Mouse (Mus musculus): ENCODE data around the gene Usp17ld. TPM values are rescaled to one million over a fixed set of nuclear protein-coding genes. Genes with fewer than 3 reads are reported as not detected.
"Not testable (repeated sequence)": the region's sequence is repeated elsewhere in the genome, so short reads cannot be mapped to it uniquely, and the experiment has no call there.

Gene Usp17ld
- total RNA-seq (2014; fragmentation: Nextera tagmentation) (not detected in 2 replicates), total RNA-seq (2017) (not detected in 2 replicates)

DNA sequence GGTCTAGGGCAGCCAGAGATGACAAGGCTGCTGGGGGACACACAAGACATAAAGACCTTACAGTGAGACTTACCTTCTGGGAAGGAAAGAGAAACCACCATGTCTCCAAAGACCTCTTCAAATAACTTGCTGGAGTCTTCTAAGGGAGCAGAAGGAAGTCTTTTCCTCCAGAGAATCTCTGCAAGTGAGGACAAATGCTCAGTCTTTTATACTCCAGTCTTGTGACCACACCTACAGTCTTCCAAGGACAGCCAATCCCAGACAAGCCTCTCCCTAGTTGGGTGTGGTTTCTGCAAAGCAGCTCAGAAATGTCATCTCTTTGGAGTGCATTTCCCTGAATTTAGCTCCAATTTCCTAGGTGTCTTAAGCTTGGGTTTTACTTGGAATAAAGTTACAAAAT, at the start of gene Usp17ld:
Usp17ld (minus strand) TSS at position 101 of the 400 bp plus-strand sequence.
- not testable (repeated sequence) for ATAC-seq (replicated peaks; ENCODE audit: low FRiP score, low TSS enrichment, poor library complexity, severe bottlenecking)

DNA sequence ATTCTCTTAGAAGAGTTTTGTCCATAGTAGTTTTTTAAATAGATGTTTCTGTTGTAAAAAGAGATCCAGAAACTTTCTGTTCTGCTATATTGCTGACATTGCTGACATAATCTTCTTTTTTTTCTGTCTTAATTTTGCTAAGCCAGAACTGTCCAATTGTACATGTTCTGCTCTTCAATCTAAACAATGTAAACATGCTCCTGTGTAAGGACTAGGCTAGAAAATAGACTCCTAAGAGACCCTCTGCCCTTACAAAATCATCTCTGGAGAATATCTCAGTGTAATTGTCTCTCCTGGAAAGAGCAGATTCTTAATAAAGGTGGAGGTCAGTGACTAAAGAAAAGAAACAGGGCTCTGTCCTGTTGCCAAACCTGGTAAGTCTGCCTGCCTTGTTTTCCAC, 35.6 kb downstream of the Usp17ld start, which contains the start of gene Olfr594:
Olfr594 (plus strand) TSS at position 301 of the 400 bp plus-strand sequence.
- no peak for ATAC-seq (replicated peaks; ENCODE audit: low FRiP score, low TSS enrichment, poor library complexity, severe bottlenecking)

DNA sequence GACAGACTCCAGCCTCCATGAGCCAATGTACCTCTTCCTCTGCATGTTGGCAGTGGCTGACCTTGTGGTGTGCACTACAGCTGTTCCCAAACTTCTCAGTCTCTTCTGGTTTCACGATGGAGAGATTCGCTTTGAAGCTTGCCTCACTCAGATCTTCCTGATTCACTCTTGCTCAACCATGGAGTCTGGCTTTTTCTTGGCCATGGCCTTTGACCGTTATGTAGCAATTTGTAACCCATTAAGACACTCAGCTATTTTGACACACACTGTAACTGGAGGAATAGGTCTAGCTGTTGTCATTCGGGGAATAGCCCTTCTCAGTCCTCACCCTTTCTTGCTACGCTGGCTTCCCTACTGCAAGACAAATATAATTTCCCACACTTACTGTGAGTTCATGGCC, 40.3 kb downstream of the Usp17ld start:
- not testable (repeated sequence) for ATAC-seq (replicated peaks; ENCODE audit: low FRiP score, low TSS enrichment, poor library complexity, severe bottlenecking)

DNA sequence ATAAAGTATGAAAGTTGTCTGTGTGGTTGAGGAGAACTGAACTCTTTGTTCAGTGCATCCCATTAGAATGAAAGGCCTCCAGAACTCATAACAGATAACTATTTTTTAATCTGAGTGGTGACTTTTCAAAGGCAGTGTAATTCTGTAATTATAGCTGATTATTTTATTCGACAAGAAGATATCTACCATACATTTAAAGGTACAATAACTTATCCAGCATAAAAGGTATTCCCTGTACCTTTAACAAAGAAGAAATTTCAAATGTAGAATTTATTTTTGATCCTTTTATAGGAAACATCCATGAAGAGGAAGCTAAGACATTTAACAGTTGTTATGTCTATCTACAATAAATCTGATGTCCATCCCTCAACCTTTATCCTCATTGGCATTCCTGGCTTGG, 40.7 kb downstream of the Usp17ld start, which contains the start of gene Olfr593:
Olfr593 (plus strand) TSS at position 301 of the 400 bp plus-strand sequence.
- ATAC-seq (replicated peaks; ENCODE audit: low FRiP score, low TSS enrichment, poor library complexity, severe bottlenecking): no peak

Other genes starting within 250 kb of the Usp17ld start
- not detected in 2 replicates for gene Olfr582, start 214.5 kb downstream of the Usp17ld start, total RNA-seq (2014; fragmentation: Nextera tagmentation)
- not detected in 2 replicates for gene Olfr582, start 214.5 kb downstream of the Usp17ld start, total RNA-seq (2017)
- gene Olfr583, start 201.2 kb downstream of the Usp17ld start, total RNA-seq (2014; fragmentation: Nextera tagmentation): not detected in 2 replicates
- gene Olfr583, start 201.2 kb downstream of the Usp17ld start, total RNA-seq (2017): not detected in 2 replicates
- gene Olfr584, start 170.6 kb downstream of the Usp17ld start, total RNA-seq (2014; fragmentation: Nextera tagmentation): not detected in 2 replicates
- gene Olfr584, start 170.6 kb downstream of the Usp17ld start, total RNA-seq (2017): not detected in 2 replicates
- not detected in 2 replicates for gene Olfr585, start 154.8 kb downstream of the Usp17ld start, total RNA-seq (2014; fragmentation: Nextera tagmentation)
- not detected in 2 replicates for gene Olfr585, start 154.8 kb downstream of the Usp17ld start, total RNA-seq (2017)
- gene Olfr586, start 126.9 kb downstream of the Usp17ld start, total RNA-seq (2014; fragmentation: Nextera tagmentation): not detected in 2 replicates
- gene Olfr586, start 126.9 kb downstream of the Usp17ld start, total RNA-seq (2017): not detected in 2 replicates
- not detected in 2 replicates for gene Olfr588-ps1, start 111.6 kb downstream of the Usp17ld start, total RNA-seq (2014; fragmentation: Nextera tagmentation)
- not detected in 2 replicates for gene Olfr588-ps1, start 111.6 kb downstream of the Usp17ld start, total RNA-seq (2017)
- gene Olfr589, start 96.1 kb downstream of the Usp17ld start, total RNA-seq (2014; fragmentation: Nextera tagmentation): not detected in 2 replicates
- not detected in 2 replicates for gene Olfr589, start 96.1 kb downstream of the Usp17ld start, total RNA-seq (2017)
- gene Olfr591, start 74.2 kb downstream of the Usp17ld start, total RNA-seq (2014; fragmentation: Nextera tagmentation): not detected in 2 replicates
- not detected in 2 replicates for gene Olfr591, start 74.2 kb downstream of the Usp17ld start, total RNA-seq (2017)
- gene Olfr592, start 67.7 kb downstream of the Usp17ld start, total RNA-seq (2014; fragmentation: Nextera tagmentation): not detected in 2 replicates
- not detected in 2 replicates for gene Olfr592, start 67.7 kb downstream of the Usp17ld start, total RNA-seq (2017)
- not detected in 2 replicates for gene Olfr593, start 40.6 kb downstream of the Usp17ld start, total RNA-seq (2014; fragmentation: Nextera tagmentation)
- gene Olfr593, start 40.6 kb downstream of the Usp17ld start, total RNA-seq (2017): not detected in 2 replicates
- gene Olfr594, start 35.5 kb downstream of the Usp17ld start, total RNA-seq (2014; fragmentation: Nextera tagmentation): not detected in 2 replicates
- gene Olfr594, start 35.5 kb downstream of the Usp17ld start, total RNA-seq (2017): not detected in 2 replicates
- gene Olfr596, start 53.1 kb upstream of the Usp17ld start, total RNA-seq (2014; fragmentation: Nextera tagmentation): not detected in 2 replicates
- gene Olfr596, start 53.1 kb upstream of the Usp17ld start, total RNA-seq (2017): not detected in 2 replicates
- gene Olfr597, start 63.8 kb upstream of the Usp17ld start, total RNA-seq (2014; fragmentation: Nextera tagmentation): not detected in 2 replicates
- not detected in 2 replicates for gene Olfr597, start 63.8 kb upstream of the Usp17ld start, total RNA-seq (2017)
- gene Olfr598, start 71.1 kb upstream of the Usp17ld start, total RNA-seq (2014; fragmentation: Nextera tagmentation): not detected in 2 replicates
- gene Olfr598, start 71.1 kb upstream of the Usp17ld start, total RNA-seq (2017): not detected in 2 replicates
- not detected in 2 replicates for gene Olfr599, start 83.4 kb upstream of the Usp17ld start, total RNA-seq (2014; fragmentation: Nextera tagmentation)
- not detected in 2 replicates for gene Olfr599, start 83.4 kb upstream of the Usp17ld start, total RNA-seq (2017)
- not detected in 2 replicates for gene Olfr600, start 97.2 kb upstream of the Usp17ld start, total RNA-seq (2014; fragmentation: Nextera tagmentation)
- not detected in 2 replicates for gene Olfr600, start 97.2 kb upstream of the Usp17ld start, total RNA-seq (2017)
- not detected in 2 replicates for gene Olfr601, start 110.2 kb upstream of the Usp17ld start, total RNA-seq (2014; fragmentation: Nextera tagmentation)
- not detected in 2 replicates for gene Olfr601, start 110.2 kb upstream of the Usp17ld start, total RNA-seq (2017)
- not detected in 2 replicates for gene Olfr603, start 133.7 kb upstream of the Usp17ld start, total RNA-seq (2014; fragmentation: Nextera tagmentation)
- not detected in 2 replicates for gene Olfr603, start 133.7 kb upstream of the Usp17ld start, total RNA-seq (2017)
- not detected in 2 replicates for gene Usp17lc, start 162.6 kb upstream of the Usp17ld start, total RNA-seq (2014; fragmentation: Nextera tagmentation)
- gene Usp17lc, start 162.6 kb upstream of the Usp17ld start, total RNA-seq (2017): not detected in 2 replicates
- not detected in 2 replicates for gene Olfr605, start 192.9 kb upstream of the Usp17ld start, total RNA-seq (2014; fragmentation: Nextera tagmentation)
- gene Olfr605, start 192.9 kb upstream of the Usp17ld start, total RNA-seq (2017): not detected in 2 replicates
- gene Olfr606, start 196.5 kb upstream of the Usp17ld start, total RNA-seq (2014; fragmentation: Nextera tagmentation): not detected in 2 replicates
- gene Olfr606, start 196.5 kb upstream of the Usp17ld start, total RNA-seq (2017): not detected in 2 replicates
- not detected in 2 replicates for gene Olfr607, start 211.6 kb upstream of the Usp17ld start, total RNA-seq (2014; fragmentation: Nextera tagmentation)
- gene Olfr607, start 211.6 kb upstream of the Usp17ld start, total RNA-seq (2017): not detected in 2 replicates
- not detected in 2 replicates for gene Olfr608, start 217.4 kb upstream of the Usp17ld start, total RNA-seq (2014; fragmentation: Nextera tagmentation)
- gene Olfr608, start 217.4 kb upstream of the Usp17ld start, total RNA-seq (2017): not detected in 2 replicates
- gene Olfr609, start 245.6 kb upstream of the Usp17ld start, total RNA-seq (2014; fragmentation: Nextera tagmentation): not detected in 2 replicates
- not detected in 2 replicates for gene Olfr609, start 245.6 kb upstream of the Usp17ld start, total RNA-seq (2017)